Mouse (Mus musculus) CH12.LX (cell line): Measurements from ENCODE around the gene Nmnat2. TPM values are rescaled to one million over a fixed set of nuclear protein-coding genes. Genes with fewer than 3 reads are reported as not detected.

ENCODE experiments used
- DNase-seq: peaks from one replicate; pipeline ENCODE4 v3.0.0-alpha.2; 2013; ENCODE audit errors: extremely low read depth
- H3K27ac ChIP-seq: 2 replicates; pipeline ENCODE4 v1.5.1; 2012; ENCODE audit warnings: low read depth, mild to moderate bottlenecking, control low read depth, moderate library complexity; ENCODE audit not compliant: insufficient read depth
- H3K27me3 ChIP-seq: replicated peaks from 2 replicates; pipeline ENCODE3; 2012; ENCODE audit warnings: inconsistent platforms
- H3K36me3 ChIP-seq, 2 experiments: replicated peaks in 1 of 2; 2 replicates each; pipeline versions ENCODE3 to v1.6.1; 2012; ENCODE audit warnings: inconsistent platforms in 1 of 2, low read length in 1 of 2, mild to moderate bottlenecking in 1 of 2, mixed read lengths in 1 of 2, moderate library complexity in 1 of 2; ENCODE audit not compliant: control insufficient read depth in 1 of 2, insufficient read depth in 1 of 2
- H3K4me1 ChIP-seq, 2 experiments: 2 replicates each; pipeline ENCODE4 v1.6.1; 2012; ENCODE audit warnings: inconsistent platforms in 1 of 2, moderate library complexity in 1 of 2; ENCODE audit not compliant: insufficient read depth in 2 of 2, control insufficient read depth in 1 of 2
- H3K4me2 ChIP-seq: 2 replicates; pipeline ENCODE4 v1.6.1; 2012; ENCODE audit warnings: low read depth, mild to moderate bottlenecking, control low read depth; ENCODE audit not compliant: poor library complexity, insufficient read depth, severe bottlenecking
- H3K4me3 ChIP-seq, 3 experiments: fragments of 150-350 bp in 1 of 3; sonication (generic) in 1 of 3; replicated peaks in 1 of 3; 2 replicates each; pipeline versions ENCODE3 to v1.5.1; 2011 to 2012; ENCODE audit warnings: low read depth in 2 of 3, low read length in 2 of 3, mild to moderate bottlenecking in 2 of 3, moderate library complexity in 2 of 3, control low read depth in 1 of 3, improper control_type of control experiment in 1 of 3, inconsistent platforms in 1 of 3, mixed read lengths in 1 of 3; ENCODE audit not compliant: poor library complexity in 1 of 3
- H3K79me2 ChIP-seq: replicated peaks from 2 replicates; pipeline ENCODE4 v1.6.1; 2012; ENCODE audit warnings: mild to moderate bottlenecking, moderate library complexity; ENCODE audit not compliant: control insufficient read depth, poor library complexity, insufficient read depth, severe bottlenecking; ENCODE audit errors: extremely low read depth
- H3K9ac ChIP-seq: 2 replicates; pipeline ENCODE4 v1.6.1; 2012; ENCODE audit warnings: low read depth, mild to moderate bottlenecking, control low read depth, moderate library complexity; ENCODE audit not compliant: insufficient read depth
- H3K9me3 ChIP-seq: replicated peaks from 2 replicates; pipeline ENCODE3; 2012; ENCODE audit warnings: low read length, inconsistent platforms, mixed read lengths
- BHLHE40 ChIP-seq: IDR thresholded peaks from 2 replicates; pipeline ENCODE4 v1.6.1; 2011; ENCODE audit warnings: mild to moderate bottlenecking, low read depth, low read length, improper control_type of control experiment
- CHD1 ChIP-seq: IDR thresholded peaks from 2 replicates; pipeline ENCODE4 v1.6.1; 2012; ENCODE audit warnings: low read depth, low read length, improper control_type of control experiment, inconsistent platforms
- CTCF ChIP-seq, 2 experiments: IDR thresholded peaks in 1 of 2; conservative IDR thresholded peaks in 1 of 2; 2 replicates each; pipeline ENCODE4 v1.5.1; 2011 to 2012; ENCODE audit warnings: low read depth in 2 of 2, low read length in 2 of 2, improper control_type of control experiment in 1 of 2, inconsistent platforms in 1 of 2, mild to moderate bottlenecking in 1 of 2, moderate library complexity in 1 of 2
- E2F4 ChIP-seq: IDR thresholded peaks from 2 replicates; pipeline ENCODE4 v1.6.1; 2011; ENCODE audit warnings: low read depth, low read length, improper control_type of control experiment; ENCODE audit not compliant: insufficient replicate concordance
- EP300 ChIP-seq: IDR thresholded peaks from 2 replicates; pipeline ENCODE4 v1.6.1; 2011; ENCODE audit warnings: low read length, improper control_type of control experiment
- GABPA ChIP-seq: IDR thresholded peaks from 2 replicates; pipeline ENCODE4 v1.6.1; 2012; ENCODE audit warnings: low read depth, low read length, improper control_type of control experiment, inconsistent platforms; ENCODE audit not compliant: insufficient replicate concordance
- JUN ChIP-seq: IDR thresholded peaks from 2 replicates; pipeline ENCODE4 v1.6.1; 2011; ENCODE audit warnings: low read depth, mild to moderate bottlenecking, low read length, improper control_type of control experiment, moderate library complexity; ENCODE audit not compliant: insufficient read depth
- JUND ChIP-seq: conservative IDR thresholded peaks from 2 replicates; pipeline ENCODE4 v1.6.1; 2011; ENCODE audit warnings: low read depth, low read length, improper control_type of control experiment
- MAX ChIP-seq: IDR thresholded peaks from 2 replicates; pipeline ENCODE4 v1.6.1; 2011; ENCODE audit warnings: low read length, improper control_type of control experiment
- MAZ ChIP-seq: IDR thresholded peaks from 2 replicates; pipeline ENCODE4 v1.6.1; 2012; ENCODE audit warnings: low read depth, mild to moderate bottlenecking, inconsistent platforms, low read length, improper control_type of control experiment, moderate library complexity
- MEF2A ChIP-seq: IDR thresholded peaks from 2 replicates; pipeline ENCODE4 v1.6.1; 2014; ENCODE audit warnings: low read depth, mild to moderate bottlenecking, inconsistent platforms, low read length, improper control_type of control experiment, borderline replicate concordance
- MXI1 ChIP-seq: IDR thresholded peaks from 2 replicates; pipeline ENCODE4 v1.6.1; 2011; ENCODE audit warnings: mild to moderate bottlenecking, low read depth, low read length, improper control_type of control experiment
- MYC ChIP-seq: IDR thresholded peaks from 2 replicates; pipeline ENCODE4 v1.6.1; 2011; ENCODE audit warnings: low read depth, mild to moderate bottlenecking, improper control_type of control experiment, low read length
- NRF1 ChIP-seq: IDR thresholded peaks from 2 replicates; pipeline ENCODE4 v1.6.1; 2014; ENCODE audit warnings: low read depth, mild to moderate bottlenecking, inconsistent platforms, low read length, improper control_type of control experiment, moderate library complexity
- POLR2AphosphoS2 ChIP-seq: IDR thresholded peaks from 2 replicates; pipeline ENCODE4 v1.6.1; 2011; ENCODE audit warnings: low read depth, low read length, improper control_type of control experiment
- RAD21 ChIP-seq: IDR thresholded peaks from 2 replicates; pipeline ENCODE4 v1.6.1; 2011; ENCODE audit warnings: low read depth, mild to moderate bottlenecking, low read length, improper control_type of control experiment, moderate library complexity
- SIN3A ChIP-seq: IDR thresholded peaks from 2 replicates; pipeline ENCODE4 v1.6.1; 2012; ENCODE audit warnings: low read length, improper control_type of control experiment, inconsistent platforms
- SMC3 ChIP-seq: IDR thresholded peaks from 2 replicates; pipeline ENCODE4 v1.6.1; 2011; ENCODE audit warnings: low read depth, low read length, improper control_type of control experiment
- TCF12 ChIP-seq: IDR thresholded peaks from 2 replicates; pipeline ENCODE4 v1.6.1; 2014; ENCODE audit warnings: low read depth, mild to moderate bottlenecking, inconsistent platforms, low read length, improper control_type of control experiment
- USF1 ChIP-seq: IDR thresholded peaks from 2 replicates; pipeline ENCODE4 v1.6.1; 2014; ENCODE audit warnings: low read depth, mild to moderate bottlenecking, inconsistent platforms, low read length, improper control_type of control experiment
- USF2 ChIP-seq: conservative IDR thresholded peaks from 2 replicates; pipeline ENCODE4 v1.6.1; 2011; ENCODE audit warnings: low read depth, low read length, improper control_type of control experiment
- ZMIZ1 ChIP-seq: IDR thresholded peaks from 2 replicates; pipeline ENCODE4 v1.6.1; 2012; ENCODE audit warnings: low read depth, mild to moderate bottlenecking, inconsistent platforms, low read length, improper control_type of control experiment
- dilution Hi-C: fragments of 300-500 bp; cut with MboI; formaldehyde crosslinking; loops from 2 replicates; pipeline ENCODE4 v1.14.3; 2020; ENCODE audit warnings: low sequenced_read_pairs; ENCODE audit not compliant: extremely low pct_unique_long_range_greater_than_20kb, extremely low pct_ligation_motif_present
- in situ Hi-C: fragments of 300-500 bp; cut with MboI; formaldehyde crosslinking; loops from 3 replicates; pipeline ENCODE4 v1.14.3; 2019; ENCODE audit warnings: low sequenced_read_pairs, low pct_ligation_motif_present, low pct_unique_long_range_greater_than_20kb, mixed read lengths
- polyA plus RNA-seq: library from polyadenylated mRNA; unstranded; fragments of >175 nt; gene quantifications from 2 replicates; pipeline ENCODE4 v1.2.1, GENCODE M21; 2012; ENCODE audit warnings: low read depth; ENCODE audit not compliant: insufficient read length
- total RNA-seq, 2 experiments: library from RNA; depleted of rRNA; stranded (reverse); fragments of 300-350 nt in 1 of 2; fragments of >200 nt in 1 of 2; gene quantifications; 2 replicates each; pipeline ENCODE4 v1.2.3; 2012 to 2014

Gene Nmnat2
- total and polyA plus RNA-seq, 3 experiments: 0.04 to 0.09 (median 0.09) TPM

DNA sequence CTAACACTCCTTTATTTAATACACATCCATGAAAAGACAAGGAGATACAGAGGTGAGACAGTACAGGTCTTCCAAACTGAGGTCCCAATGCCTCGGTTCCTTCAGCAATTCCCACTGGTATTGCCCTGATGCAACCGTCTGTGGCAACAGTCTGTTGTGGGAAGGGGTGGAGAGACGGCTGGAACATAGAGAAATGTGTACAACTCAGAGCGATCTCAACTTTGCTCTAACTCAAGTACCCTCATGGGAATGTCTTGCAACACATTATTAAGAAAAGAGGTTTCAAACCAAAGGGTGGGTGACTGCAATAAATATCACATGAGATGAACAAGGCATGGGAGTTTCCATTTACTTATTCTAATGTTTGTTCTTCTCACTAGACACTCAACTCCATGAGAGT lies 168.0 kb downstream of the Nmnat2 start:
- no peaks in the 10 kb centered on the region for H3K36me3 ChIP-seq
- DNase-seq: no peak
- no peak overlapping the region for H3K27ac ChIP-seq
- H3K79me2 ChIP-seq: no peaks in the 10 kb centered on the region
- H3K4me3 ChIP-seq: no peak overlapping the region
- H3K4me1 ChIP-seq: peaks cover 3 to 9% of the 10 kb centered on the region in 2 experiments; a peak in 3 of 4 replicates
- no peak overlapping the region for H3K9ac ChIP-seq
- TF ChIP-seq EP300: no peak
- no peak for TF ChIP-seq SMC3
- TF ChIP-seq ZMIZ1: no peak
- no peak for TF ChIP-seq TCF12
- no peak for TF ChIP-seq GABPA
- no peak for TF ChIP-seq JUND
- TF ChIP-seq MAX: no peak
- H3K9me3 ChIP-seq: no peaks in the 10 kb centered on the region
- dilution Hi-C loops: no loop called here
- no peaks in the 10 kb centered on the region for H3K27me3 ChIP-seq
- H3K4me2 ChIP-seq: no peak overlapping the region
- in situ Hi-C loops: no loop called here

DNA sequence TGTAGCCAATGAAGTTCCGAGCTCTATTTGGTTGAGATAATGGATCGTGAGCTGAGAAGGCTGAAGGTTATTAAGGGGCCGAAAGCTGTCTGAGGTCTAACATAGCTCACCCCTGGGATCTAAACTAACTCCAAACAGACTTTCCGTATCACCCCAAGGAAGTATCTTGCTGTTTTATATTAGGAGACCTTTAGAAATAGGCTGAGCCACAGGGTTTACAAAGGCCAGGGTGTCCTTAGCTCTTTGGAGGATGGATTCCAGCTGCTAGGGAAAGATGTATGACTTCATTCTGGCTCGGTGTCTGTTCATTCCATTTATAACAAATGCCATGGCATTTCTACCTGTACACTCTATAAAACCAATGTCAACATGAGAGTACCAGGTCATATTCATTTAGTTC lies 169.7 kb downstream of the Nmnat2 start:
- H3K4me3 ChIP-seq: no peak overlapping the region
- H3K9me3 ChIP-seq: no peaks in the 10 kb centered on the region
- in situ Hi-C loops: no loop called here
- H3K9ac ChIP-seq: no peak overlapping the region
- H3K4me1 ChIP-seq: peaks cover 4 to 11% of the 10 kb centered on the region in 2 experiments
- no peak overlapping the region for H3K4me2 ChIP-seq
- no peak overlapping the region for H3K27ac ChIP-seq
- no peaks in the 10 kb centered on the region for H3K79me2 ChIP-seq
- DNase-seq: no peak
- H3K36me3 ChIP-seq: no peaks in the 10 kb centered on the region
- H3K27me3 ChIP-seq: no peaks in the 10 kb centered on the region
- no peak for TF ChIP-seq USF2
- no peak for TF ChIP-seq CTCF (conservative IDR thresholded peaks at IDR 0.05 in 1 of 2, IDR thresholded peaks at IDR 0.05 in 1 of 2; ENCODE audit: low read depth in 2 of 2, low read length in 2 of 2)
- dilution Hi-C loops: no loop called here

DNA sequence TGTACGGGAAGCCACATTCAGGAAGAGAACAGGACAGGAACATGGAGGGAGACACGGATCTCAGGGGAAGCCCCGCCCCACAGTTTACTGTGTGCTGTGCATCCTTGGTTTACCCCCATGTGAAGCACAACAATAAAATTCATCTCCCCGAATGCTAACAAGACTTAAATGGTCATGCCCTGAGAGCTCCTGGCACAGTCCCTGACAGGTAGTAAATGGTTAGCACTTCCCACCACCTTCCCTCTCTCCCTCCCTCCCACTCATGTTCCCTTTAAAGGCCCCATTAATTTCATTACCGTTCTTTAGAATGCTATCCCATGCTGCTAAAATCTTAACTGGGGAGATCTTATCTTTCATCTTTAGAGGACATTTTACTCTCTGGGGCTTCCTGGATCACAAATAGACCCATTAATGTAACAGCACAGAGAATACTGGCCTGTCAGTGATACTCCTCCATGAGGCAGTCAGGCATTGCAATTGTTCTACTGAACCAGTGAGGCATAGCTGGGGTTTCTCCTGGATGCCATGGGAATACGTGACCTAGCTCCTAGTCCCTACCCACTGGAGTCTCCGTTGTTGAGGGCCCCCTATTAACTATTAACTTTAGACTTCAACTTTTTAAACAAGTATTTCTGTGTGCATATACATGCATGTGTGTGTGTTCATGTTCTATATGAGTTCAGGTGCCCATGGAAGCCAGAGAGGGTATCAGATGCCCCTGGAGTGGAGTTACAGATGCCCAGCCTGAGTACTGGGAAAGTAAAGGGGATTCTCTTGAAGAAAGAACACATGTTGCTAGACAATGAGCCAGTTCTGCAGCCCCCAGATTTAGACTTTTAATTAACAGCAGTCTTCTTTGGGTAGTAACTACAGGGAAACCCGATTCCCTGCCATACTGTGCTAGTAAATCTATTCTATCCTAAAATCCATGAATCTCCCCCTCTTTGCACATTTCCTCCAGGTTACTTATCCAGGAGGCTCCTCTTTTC lies 170.8 kb downstream of the Nmnat2 start:
- Histone ChIP-seq H3K27ac (no peak overlapping the region), H3K9me3 (no peaks in the 10 kb centered on the region), H3K4me3 (no peak overlapping the region), H3K36me3 (no peaks in the 10 kb centered on the region), H3K9ac (no peak overlapping the region), H3K4me2 (no peak overlapping the region), H3K4me1 (peaks cover 7 to 22% of the 10 kb centered on the region in 2 experiments), H3K79me2 (no peaks in the 10 kb centered on the region), H3K27me3 (no peaks in the 10 kb centered on the region)
- TF ChIP-seq MEF2A (no peak), GABPA (no peak), SIN3A (no peak), E2F4 (no peak), CHD1 (no peak), BHLHE40 (no peak), USF2 (no peak), NRF1 (no peak), EP300 (no peak), MYC (no peak), MXI1 (no peak), USF1 (no peak), POLR2AphosphoS2 (no peak), MAZ (no peak), JUN (no peak), RAD21 (no peak)
- DNase-seq: no peak
- in situ Hi-C loops (no loop called here), dilution Hi-C loops (no loop called here)
